Mouse (Mus musculus): ENCODE measurements around the gene Stxbp5l.

GRCm38 (mm10) chr16:37420512-37420911 lies 35.8 kb upstream of the Stxbp5l start:
- TF ChIP-seq TCF12 (IDR thresholded peaks at IDR 0.05; ENCODE audit: insufficient read depth, poor library complexity, severe bottlenecking) (no peak), POLR2AphosphoS2 (IDR thresholded peaks at IDR 0.05; ENCODE audit: insufficient read length, low read depth) (no peak), POLR2A (IDR thresholded peaks at IDR 0.05; ENCODE audit: insufficient read length, low read depth) (no peak), SRF (IDR thresholded peaks at IDR 0.05; ENCODE audit: control insufficient read depth, insufficient read length, low read depth) (no peak), TCF3 (IDR thresholded peaks at IDR 0.05; ENCODE audit: insufficient read length, low read depth) (no peak), MYOD1 (IDR thresholded peaks at IDR 0.05; ENCODE audit: control insufficient read depth in 1 of 3, insufficient read length in 2 of 3, low read depth in 2 of 3) (no peak), MAX (IDR thresholded peaks at IDR 0.05; ENCODE audit: low read depth) (no peak), CEBPB (IDR thresholded peaks at IDR 0.05; ENCODE audit: insufficient read depth, poor library complexity, severe bottlenecking) (no peak), USF1 (IDR thresholded peaks at IDR 0.05; ENCODE audit: low read depth) (no peak), MYOG (IDR thresholded peaks at IDR 0.05; ENCODE audit: control insufficient read depth in 1 of 3, insufficient read depth in 1 of 3, insufficient read length in 2 of 3, low read depth in 2 of 3) (no peak), E2F4 (IDR thresholded peaks at IDR 0.05; ENCODE audit: insufficient read depth) (no peak)
